Mouse (Mus musculus) cortical plate, adult 2 months (tissue): Measurements from ENCODE around the gene Unc13a.

Experiments
- CTCF ChIP-seq: fragments of 200-500 bp; IDR thresholded peaks from 2 replicates; pipeline ENCODE4 v1.5.1; 2011; ENCODE audit warnings: mild to moderate bottlenecking, control low read depth, low read length; ENCODE audit not compliant: insufficient read depth; ENCODE audit errors: extremely low read depth
- POLR2A ChIP-seq: fragments of 200-500 bp; IDR thresholded peaks from 2 replicates; pipeline ENCODE4 v1.6.1; 2011; ENCODE audit warnings: mild to moderate bottlenecking, low read length, control low read depth; ENCODE audit not compliant: insufficient read depth; ENCODE audit errors: extremely low read depth

DNA sequence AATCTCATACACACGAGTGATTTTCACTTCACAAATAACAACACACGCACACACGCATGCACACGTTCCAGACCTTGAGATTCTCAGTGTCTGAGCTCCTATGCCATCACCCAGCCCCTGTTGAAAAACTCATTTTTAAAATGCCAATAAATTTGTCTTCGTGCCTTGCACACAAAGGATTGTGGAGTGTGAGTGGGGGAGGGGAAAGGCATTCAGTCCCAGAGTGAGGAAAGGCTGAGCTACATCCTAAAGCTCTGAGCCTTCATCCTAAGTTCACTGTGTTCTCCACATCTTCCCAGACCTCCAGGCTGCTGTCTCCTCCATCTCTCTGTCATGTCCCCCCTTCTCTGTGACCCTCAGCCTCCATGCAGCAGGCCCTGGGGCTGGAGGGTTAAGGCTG is 4.3 kb downstream of the Unc13a start:
- TF ChIP-seq POLR2A (no peak), CTCF (no peak)
